Mouse (Mus musculus) thymus, postnatal 25 days (tissue): ENCODE data around the gene Sf1.

Experiments used
- DNase-seq: peaks from one replicate; pipeline ENCODE4 v3.0.0; 2022

Gene Sf1

DNA sequence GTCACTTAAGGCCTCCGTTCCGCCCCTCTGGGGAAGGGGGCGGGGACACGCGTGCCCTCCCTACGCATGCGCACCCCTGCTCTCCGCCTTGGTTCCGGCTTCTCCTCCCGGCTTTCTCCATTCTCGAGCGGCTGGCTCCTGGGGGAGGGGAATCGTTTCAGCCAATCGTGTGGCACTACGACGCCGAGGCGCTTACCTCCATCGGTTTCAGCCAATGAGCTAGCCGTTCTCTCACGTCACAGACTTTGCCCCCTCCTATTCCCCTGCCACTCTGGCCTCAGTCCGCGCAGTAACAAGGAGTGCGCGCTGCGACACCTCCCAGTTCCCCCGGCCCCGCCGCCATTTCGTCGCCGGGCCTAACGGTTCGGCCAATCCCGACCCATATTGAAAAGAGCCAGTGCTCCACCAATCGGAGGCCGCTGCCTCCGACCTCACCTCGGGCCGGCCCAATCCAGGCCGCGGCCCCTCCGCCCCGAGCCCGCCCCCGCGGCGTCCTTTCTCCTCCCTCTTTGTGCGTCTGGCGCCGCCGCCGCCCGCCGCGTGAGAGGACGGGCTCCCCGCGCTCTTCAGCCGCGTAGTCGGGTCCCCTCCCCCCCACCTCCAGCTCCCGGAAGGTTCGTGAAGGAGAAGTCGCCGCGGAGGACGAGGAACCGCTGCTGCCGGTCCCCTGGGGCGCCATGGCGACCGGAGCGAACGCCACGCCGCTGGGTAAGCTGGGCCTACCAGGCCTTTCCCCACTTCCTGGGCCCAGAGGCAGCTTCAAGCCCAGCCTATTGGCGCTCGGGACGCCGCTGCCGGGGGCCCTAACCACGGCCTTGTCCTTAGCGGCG is at the start of gene Sf1:
Gene Sf1, plus strand, starts transcription at position 280 of the 830 bp plus-strand sequence.
- peak; percentile 100 for DNase-seq

DNA sequence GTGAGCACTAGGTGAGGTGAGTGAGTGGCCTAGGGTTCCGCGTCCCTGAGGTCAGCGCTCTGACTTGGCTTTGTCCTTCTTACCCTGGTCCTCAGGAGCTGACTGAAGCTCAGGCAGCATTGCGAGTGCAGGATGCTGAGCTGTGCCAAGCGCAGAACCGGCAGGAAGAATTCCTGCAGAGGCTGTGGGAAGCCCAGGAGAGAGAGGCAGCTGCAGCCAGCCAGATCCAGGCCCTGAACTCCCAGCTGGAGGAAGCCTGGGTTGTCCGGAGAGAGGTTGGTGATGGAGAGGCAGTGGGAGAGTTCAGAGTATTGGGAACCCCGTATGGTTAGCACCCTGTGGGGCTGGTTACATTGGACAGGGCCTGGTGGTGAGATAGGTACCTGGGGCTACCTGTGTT is 49.7 kb upstream of the Sf1 start:
- DNase-seq: no peak

DNA sequence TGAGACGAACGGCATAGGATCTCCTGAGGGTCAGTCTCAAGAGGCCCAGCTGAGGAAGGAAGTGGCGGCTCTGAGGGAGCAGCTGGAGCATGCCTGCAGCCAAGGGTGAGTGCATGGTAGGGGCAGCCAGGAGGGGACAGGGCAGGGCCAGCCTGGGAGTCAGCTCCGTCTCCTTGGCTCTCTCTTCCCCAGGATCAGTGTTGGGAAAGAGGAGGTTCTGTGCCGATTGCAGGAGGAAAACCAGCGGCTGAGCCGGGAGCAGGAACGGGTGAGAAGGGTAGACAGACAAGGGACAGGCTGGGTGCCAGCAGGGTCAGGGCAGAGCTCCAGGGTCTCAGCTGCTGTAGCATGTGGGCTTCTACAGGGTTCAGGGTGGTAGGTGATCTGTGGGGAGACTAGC is 49.0 kb upstream of the Sf1 start:
- no peak for DNase-seq

DNA sequence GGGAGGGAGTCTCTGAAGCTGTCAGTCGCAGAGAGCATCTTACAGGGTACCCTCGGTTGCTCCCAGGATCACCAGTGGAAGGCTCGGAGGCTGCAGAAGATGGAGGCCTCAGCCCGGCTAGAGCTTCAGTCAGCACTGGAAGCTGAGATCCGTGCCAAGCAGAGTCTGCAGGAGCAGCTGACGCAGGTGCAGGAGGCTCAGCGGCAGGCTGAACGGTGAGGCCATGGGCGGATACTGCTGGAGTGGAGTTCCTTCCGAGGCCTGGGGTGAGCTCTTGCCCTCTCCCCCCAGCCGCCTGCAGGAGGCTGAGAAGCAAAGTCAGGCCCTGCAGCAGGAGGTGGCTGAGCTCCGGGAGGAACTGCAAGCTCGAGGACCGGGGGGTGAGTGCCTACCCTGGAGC is 47.9 kb upstream of the Sf1 start:
- no peak for DNase-seq

DNA sequence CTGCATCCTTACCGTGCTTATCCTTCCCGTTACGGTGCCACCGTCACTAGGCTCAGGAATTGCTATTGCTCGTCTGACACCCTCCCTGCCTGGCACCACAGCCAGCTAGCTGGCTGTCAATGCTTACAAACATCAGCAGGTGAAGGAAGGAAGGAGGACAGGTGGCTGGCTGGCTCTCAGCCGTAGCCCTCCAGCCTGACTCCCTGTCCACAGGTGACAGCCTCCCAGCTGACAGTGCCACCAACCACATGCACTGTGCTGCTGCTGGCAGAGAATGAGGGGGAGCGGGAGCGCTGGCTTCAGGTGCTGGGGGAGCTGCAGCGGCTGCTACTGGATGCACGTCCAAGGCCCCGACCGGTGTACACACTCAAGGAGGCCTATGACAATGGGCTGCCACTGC is 45.3 kb upstream of the Sf1 start:
- DNase-seq: no peak

DNA sequence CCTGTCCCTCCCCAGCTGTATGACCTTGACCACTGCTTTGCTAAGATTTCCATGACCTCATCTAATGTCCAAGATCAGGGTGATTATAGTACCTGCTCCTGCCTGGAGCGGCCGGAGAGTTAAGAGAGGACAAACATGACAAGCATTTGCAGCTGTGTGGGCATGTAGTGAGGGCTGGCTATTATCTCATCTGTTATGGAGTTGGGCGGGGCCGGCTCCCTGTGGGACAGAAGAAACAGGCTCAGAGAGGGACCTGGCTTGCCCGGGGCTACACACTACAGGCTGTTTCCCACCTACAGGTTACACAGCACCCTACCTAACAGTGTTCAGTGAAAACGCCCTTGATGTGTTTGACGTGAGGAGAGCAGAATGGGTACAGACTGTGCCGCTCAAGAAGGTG is 42.1 kb upstream of the Sf1 start:
- no peak for DNase-seq

DNA sequence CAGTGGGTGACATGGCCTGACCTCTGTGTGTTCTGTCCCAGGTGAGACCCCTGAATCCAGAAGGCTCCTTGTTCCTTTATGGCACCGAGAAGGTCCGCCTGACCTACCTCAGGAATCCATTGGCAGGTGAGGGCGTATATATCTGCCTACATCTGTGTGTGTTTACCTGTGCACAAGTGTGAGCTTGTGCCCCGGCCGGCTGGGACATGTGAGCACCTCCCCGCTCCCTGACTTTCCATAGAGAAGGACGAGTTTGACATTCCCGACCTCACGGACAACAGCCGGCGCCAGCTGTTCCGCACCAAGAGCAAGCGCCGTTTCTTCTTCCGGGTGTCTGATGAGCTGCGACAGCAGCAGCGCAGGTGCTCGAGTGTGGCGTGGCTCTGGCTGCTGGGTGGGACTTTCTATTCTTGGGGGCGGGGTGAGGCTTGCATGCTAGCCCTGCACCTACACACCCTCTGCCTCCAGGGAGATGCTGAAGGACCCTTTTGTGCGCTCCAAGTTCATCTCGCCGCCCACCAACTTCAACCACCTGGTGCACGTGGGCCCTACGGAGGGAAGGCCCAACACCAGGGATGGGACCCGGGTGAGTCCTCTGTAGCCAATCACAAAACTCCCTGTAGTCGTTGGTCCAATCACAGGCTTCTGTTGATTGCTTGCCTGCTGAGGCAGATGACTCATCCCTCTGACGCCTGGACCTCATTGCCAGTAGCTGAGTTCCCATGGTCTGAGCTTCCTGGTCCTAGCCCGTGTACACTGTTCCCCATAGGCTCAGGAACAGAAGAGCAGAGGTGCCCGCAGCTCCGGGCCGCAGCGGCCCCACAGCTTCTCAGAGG is 41.5 kb upstream of the Sf1 start:
- no peak for DNase-seq

DNA sequence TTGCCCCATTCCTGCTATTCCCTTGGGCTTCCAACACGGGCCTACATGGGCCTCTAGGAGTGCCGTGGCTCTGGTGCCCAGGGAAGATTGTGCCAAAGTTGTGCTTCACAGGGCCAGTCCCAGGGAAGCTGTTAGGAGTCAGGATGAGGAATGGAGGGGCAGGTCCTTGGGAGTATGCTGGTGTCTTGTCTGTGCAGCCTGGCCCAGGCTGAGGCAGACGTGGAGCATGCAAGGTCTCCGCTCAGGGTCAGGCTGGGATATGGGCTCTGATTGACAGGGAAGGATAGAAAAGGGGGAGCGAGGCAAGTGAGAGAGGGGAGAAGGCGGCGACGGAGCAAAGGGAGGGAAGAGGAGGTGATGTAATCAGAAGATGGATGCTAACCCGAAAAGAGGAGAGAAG is 38.7 kb upstream of the Sf1 start:
- DNase-seq: no peak

DNA sequence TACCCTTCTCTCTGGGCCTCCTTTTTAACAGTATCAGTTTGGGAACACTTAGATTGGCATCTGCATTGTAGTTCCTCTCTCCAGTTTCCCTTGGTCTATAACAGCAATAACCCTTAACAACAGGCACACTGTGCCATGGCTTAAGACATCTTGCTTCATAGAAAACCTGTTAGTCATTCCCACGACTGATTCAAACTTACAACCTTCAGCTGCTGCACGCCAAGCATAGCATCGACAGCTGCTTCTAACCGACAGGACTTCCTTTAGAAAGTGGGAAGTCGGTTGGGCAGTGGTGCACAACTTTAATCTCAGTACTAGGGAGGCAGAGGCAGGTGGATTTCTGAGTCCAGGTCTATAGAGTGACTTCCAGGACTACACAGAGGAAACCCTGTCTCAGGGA is 32.3 kb upstream of the Sf1 start:
- DNase-seq: peak; percentile 22

DNA sequence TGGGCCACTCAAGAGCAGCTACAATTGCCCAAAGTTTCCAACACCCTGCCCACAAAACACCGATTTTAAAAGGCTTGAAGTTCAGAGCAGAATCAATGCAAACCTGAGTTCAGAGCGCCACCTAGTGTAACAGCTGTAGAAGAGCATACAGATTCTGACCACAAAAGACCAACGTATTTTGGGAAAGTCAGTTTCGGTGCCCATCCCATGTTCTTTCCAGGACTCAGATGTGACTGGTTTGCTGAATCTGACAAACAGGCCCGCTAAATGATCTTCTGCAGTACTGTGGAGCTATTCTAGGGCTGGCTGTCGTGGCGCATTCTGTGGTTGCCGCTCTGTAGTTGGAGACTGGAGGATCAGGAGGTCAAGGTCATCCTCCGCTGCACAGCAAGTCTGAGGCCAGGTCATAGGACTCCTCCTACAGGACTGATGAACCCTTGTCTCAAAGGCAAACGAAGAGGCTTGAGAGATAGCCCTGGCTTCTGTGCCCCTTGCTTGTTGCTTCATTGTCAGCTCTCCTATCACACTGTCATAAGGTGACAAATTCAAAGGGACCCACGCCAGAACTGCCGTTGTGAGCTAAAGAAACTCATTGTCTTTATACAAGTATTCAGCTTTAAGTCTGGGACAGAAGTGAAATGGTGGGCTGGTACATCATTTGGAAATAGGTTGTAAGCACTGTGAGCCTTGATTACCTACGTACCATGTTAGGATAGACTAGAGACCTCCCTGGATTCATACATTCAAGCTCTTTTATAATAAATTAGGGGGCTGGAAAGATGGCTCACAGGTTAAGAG is 31.6 kb upstream of the Sf1 start:
- DNase-seq: peak; percentile 66

DNA sequence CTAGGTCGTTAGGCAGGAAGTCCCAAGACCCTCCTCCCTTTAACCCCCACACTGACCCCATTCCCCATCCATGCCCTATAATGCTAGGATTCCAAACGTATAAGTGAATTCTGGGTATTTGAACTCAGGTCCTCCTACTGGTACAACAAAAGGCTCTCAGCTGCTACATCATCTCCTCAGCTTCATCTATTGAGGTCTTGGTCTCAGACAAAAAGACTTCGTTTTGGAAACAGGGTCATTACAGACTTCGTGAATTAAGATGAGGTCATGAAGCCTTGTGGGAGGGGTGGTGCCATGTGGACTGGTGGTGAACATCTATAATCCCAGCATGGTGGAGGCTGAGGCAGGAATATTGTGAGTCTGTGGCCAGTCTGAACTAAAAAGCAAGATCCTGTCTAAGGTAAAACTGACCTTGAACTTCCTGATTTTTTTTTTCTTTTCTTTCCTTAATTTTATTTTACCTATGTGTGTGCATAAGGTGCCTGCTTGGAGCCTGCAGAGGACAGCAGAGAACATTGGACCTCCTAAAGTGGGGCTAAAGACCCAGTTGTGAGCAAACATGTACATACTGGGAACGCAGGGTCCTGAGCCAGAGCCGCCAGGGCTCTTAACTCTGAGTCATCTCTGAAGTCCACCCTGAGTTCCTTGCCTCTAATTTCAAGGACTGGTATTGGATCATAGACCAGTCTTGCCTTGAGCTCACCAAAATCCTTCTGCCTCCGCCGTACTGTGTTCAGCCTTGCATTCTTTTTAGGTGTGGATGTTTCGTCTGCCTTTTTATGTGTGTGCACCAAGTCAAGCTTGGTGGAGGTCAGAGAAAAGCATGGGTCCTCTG is 29.5 kb upstream of the Sf1 start:
- DNase-seq: no peak

DNA sequence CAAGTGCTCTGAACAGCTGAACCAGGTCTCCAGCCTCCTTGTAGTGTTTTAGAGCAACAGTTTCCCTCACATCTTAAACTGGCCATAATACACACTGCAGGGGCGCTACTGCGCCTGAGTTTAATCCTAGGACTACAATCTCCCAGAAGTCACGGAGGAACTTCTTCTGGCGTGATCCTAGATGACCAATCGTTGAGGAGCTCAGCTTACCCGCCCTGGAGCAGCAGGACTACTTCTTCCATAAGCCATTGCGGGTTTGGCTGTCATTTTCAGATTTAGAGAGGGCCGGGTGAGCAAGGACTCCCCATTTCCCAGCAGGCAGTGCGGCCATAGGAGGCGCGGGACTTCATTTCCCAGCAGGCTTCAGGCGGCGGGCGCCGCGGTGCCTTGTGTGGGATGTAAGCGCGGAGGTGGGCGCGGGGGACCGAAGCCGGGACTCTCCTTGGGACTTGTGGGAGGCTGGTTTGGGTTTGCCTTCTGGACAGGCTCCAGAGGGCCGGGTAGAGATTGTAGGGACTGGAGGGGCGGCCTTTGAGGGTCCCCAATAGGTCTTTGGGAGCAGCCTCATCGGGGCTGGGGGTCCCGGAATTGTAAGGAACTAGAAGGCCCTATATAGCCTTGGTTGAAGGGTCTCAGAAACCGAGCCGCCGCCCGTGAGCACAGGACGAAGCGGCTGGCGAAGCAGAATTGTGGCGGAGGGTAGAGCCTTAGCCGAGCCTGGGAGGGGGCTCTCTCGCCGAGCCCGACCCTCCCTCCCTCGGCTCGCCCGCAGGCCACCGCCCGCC is 28.6 kb upstream of the Sf1 start, which contains the start of gene Men1:
Gene Men1, plus strand, starts transcription at position 307 of the 785 bp plus-strand sequence.
- peak; percentile 90 for DNase-seq

DNA sequence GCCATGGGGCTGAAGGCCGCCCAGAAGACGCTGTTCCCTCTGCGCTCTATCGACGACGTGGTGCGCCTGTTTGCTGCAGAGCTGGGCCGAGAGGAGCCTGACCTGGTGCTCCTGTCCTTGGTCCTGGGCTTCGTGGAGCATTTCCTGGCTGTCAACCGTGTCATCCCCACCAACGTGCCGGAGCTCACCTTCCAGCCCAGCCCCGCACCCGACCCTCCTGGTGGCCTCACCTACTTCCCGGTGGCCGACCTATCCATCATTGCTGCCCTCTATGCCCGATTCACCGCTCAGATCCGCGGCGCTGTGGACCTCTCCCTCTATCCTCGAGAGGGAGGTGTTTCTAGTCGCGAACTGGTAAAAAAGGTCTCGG is 28.0 kb upstream of the Sf1 start:
- DNase-seq: peak; percentile 36

DNA sequence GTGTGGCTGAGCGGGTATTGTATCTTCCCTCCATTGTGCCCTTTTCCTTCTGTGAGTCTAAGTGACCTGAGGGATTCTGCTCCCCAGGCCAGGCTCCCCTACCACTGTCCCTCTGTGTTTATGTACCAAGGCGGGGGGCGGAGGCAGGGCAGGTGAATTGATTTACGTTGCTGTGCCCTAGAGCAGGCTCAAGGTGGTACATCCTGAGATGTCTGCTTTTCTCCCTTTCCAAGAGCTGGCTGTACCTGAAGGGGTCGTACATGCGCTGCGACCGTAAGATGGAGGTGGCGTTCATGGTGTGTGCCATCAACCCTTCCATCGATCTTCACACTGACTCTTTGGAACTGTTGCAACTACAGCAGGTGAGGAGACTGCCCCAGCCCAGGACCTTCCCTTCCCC is 26.6 kb upstream of the Sf1 start:
- no peak for DNase-seq

DNA sequence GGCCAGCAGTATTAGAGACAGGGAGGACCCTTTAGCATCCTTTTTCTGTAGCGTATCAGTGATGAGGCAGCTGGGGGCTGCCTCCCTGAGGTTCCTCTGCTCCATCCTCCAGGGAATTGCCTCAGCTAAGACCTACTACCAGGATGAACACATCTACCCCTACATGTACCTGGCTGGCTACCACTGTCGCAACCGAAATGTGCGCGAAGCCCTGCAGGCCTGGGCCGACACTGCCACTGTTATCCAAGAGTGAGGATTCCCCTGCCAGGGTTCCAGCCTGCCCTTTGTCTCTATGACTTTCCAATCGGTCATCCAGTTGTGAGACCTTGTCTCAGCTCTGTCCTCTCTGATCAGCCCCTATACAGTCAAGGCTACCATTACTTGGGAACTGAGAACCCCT is 25.3 kb upstream of the Sf1 start:
- no peak for DNase-seq

DNA sequence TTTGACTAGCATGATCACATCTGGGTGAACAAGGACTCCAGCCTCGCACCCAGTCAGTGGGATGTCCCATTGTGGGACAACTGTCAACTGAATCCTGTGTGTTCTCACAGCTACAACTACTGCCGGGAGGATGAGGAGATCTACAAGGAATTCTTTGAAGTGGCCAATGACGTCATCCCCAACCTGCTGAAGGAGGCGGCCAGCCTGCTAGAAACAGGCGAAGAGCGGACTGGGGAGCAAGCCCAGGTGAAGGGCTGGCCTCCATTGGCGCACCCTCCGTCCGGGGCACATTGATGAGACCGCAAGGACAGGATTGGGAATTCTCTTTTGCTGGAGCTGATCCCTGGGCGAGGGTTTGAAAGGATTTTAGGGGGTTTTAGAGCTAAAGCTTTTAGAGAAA is 24.8 kb upstream of the Sf1 start:
- no peak for DNase-seq

DNA sequence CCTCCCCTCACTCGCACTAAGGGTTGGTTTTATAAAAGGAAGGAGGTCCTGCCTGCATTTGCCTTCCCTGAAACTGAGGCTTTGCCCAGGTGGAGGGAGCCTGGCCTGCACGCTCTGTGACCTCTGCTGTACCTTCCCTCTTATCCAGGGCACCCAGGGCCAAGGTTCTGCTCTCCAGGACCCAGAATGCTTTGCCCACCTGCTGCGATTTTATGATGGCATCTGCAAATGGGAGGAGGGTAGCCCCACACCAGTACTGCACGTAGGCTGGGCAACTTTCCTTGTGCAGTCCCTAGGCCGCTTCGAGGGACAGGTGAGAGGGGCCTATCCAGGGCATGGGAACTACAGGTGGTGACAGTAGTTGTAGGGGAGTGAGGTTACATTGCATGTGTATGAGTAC is 24.3 kb upstream of the Sf1 start:
- DNase-seq: no peak

DNA sequence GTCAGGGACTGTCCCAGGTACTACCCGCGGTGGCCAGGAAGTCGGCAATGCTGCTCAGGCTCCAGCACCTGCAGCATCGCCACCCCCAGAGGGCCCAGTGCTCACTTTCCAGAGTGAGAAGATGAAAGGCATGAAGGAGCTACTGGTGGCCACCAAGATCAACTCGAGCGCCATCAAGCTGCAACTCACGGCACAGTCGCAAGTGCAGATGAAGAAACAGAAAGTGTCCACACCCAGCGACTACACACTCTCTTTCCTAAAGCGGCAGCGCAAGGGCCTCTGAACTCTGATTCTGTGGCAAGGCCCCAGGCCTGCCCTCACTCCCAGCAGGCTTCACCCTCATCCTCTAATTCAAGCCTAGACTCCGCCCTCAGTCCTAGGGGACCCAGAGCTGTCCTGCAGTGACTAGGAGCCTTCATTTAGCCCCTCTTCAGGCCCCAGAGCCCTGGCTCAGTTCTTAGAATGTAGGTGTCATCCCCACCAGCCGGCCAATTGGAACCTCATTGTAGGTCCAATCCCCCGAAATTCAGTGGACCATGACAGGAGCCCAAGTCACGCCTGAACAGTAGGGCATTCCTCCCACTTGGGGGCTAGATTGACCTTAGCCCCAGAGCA is 23.5 kb upstream of the Sf1 start:
- DNase-seq: peak; percentile 75

DNA sequence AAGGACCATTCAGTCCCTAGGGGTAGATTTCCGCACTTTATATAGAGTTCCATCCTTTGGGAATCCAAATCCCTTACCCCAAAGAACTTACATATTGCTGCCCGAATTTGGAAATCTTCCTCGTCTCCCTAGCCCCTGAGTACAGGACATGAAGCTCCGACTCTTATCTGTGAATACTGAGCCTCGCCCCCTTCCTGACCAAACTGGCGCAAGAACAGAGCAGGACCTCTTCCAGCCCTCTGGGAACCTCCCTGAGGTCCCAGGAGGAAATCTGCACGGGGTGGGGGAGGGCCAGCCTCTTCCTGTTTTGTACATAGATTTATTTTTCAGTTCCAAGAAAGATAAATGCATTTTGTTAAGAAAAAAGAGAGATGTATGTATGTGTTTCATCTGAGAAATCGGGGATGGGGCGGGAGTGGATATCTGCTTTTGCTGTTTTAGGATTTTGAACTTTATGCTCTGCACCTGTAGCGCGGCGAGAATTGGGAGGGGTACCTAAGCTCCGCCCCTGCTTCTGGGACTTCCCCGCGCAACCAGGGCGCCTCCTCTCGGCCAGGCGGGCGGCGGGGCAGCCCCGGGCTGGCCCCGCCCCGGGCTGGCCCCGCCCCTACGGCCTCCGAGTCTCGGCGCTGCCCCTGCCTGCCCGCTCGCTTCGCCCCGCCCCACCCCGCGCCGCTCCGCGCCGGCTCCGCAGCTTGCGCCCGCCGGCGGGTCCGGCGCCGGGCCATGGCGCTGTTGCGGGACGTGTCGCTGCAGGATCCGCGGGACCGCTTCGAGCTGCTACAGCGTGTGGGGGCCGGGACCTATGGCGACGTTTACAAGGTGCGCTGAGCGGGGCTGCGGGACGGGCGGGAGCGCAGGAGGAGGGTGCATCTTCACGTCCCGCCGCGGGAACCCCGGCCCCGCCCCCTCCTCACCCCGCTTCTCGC is 22.7 kb upstream of the Sf1 start, which contains the start of gene Map4k2:
Gene Map4k2, plus strand, starts transcription at position 612 of the 929 bp plus-strand sequence.
- peak; percentile 93 for DNase-seq
